In genomic region chr11:104648571-104648970, GRCm38 (mm10) we compare ENCODE assay signal across 8 mouse cellular contexts. TPM values are rescaled to one million over a fixed set of nuclear protein-coding genes. Genes with fewer than 3 reads are reported as not detected.
A peak's percentile ranks its signal among the peaks of the same experiment; 100 is the strongest.
DNase-seq lines count a peak whose midpoint lies in the region; ATAC-seq and TF ChIP-seq lines count a peak whose summit lies in the region.
"Had no signal": no experiment of that assay in that cellular context is flagged by ENCODE, and none has a peak within 500 bp of the region (broad histone marks: within the 10 kb centered on the region; RNA-seq: fewer than 3 reads in every experiment).

No protein-coding gene starts in this region.

- H3K4me3 ChIP-seq in kidney, postnatal 0 days (replicated peaks; ENCODE audit: low read depth, low read length), result no peak overlapping the region
- H3K4me3 ChIP-seq in kidney, embryonic 14.5 days (ENCODE audit: low read length), result no peak overlapping the region
- no peak overlapping the region for H3K4me3 ChIP-seq in G1E (ENCODE audit: low read depth, low read length)
- no peak overlapping the region for H3K4me3 ChIP-seq in cortical plate, adult 2 months (ENCODE audit: insufficient read depth, low read length)
- H3K4me3 ChIP-seq: lung, embryonic 15.5 days had no signal

- no peak for ATAC-seq in kidney, postnatal 0 days (replicated peaks; ENCODE audit: low FRiP score, low read depth)
- ATAC-seq in kidney, embryonic 14.5 days (ENCODE audit: low FRiP score, low TSS enrichment), result no peak
- ATAC-seq in G1E (ENCODE audit: extremely low read depth, insufficient number of reproducible peaks, low FRiP score, poor library complexity, severe bottlenecking), result no peak
- peak; percentile 53 for ATAC-seq in megakaryocyte, adult 5-6 weeks (ENCODE audit: poor library complexity, severe bottlenecking)

- no peaks in the 10 kb centered on the region for H3K36me3 ChIP-seq in kidney, postnatal 0 days (ENCODE audit: insufficient read depth, low read length)
- no peaks in the 10 kb centered on the region for H3K36me3 ChIP-seq in kidney, embryonic 14.5 days (ENCODE audit: control insufficient read depth, insufficient read depth, low read length)
- H3K36me3 ChIP-seq in G1E (replicated peaks), result peaks cover 2% of the 10 kb centered on the region
- H3K36me3 ChIP-seq: lung, embryonic 15.5 days had no signal

- no peak for DNase-seq in kidney, postnatal 0 days (ENCODE audit: low spot score)
- DNase-seq in G1E (ENCODE audit: low spot score), result no peak
- peak; percentile 86 for DNase-seq in thymus, postnatal 4 days
- no peak for DNase-seq in left cerebral cortex, adult 11 months (ENCODE audit: low spot score)

- H3K27me3 ChIP-seq in kidney, postnatal 0 days (ENCODE audit: insufficient read depth, low read length), result no peaks in the 10 kb centered on the region
- H3K27me3 ChIP-seq in kidney, embryonic 14.5 days (ENCODE audit: control insufficient read depth, insufficient read depth, low read length), result no peaks in the 10 kb centered on the region
- H3K27me3 ChIP-seq in G1E (ENCODE audit: insufficient read depth, low read length), result peaks cover 38% of the 10 kb centered on the region
- H3K27me3 ChIP-seq: lung, embryonic 15.5 days had no signal

- no peaks in the 10 kb centered on the region for H3K9me3 ChIP-seq in kidney, postnatal 0 days (replicated peaks; ENCODE audit: low read length)
- H3K9me3 ChIP-seq in kidney, embryonic 14.5 days (ENCODE audit: control insufficient read depth, low read length), result no peaks in the 10 kb centered on the region
- peaks cover 3% of the 10 kb centered on the region; the same call in 1 of the 2 replicates for H3K9me3 ChIP-seq in G1E (replicated peaks)
- H3K9me3 ChIP-seq: lung, embryonic 15.5 days had no signal

- H3K4me1 ChIP-seq in kidney, postnatal 0 days (replicated peaks; ENCODE audit: insufficient read depth, low read length), result no peaks in the 10 kb centered on the region
- no peaks in the 10 kb centered on the region for H3K4me1 ChIP-seq in kidney, embryonic 14.5 days (ENCODE audit: control insufficient read depth, insufficient read depth, low read length)
- peaks cover 26% of the 10 kb centered on the region for H3K4me1 ChIP-seq in G1E (ENCODE audit: insufficient read depth, low read depth, low read length)
- H3K4me1 ChIP-seq in cortical plate, adult 2 months (ENCODE audit: control insufficient read depth, insufficient read depth, low read length), result no peaks in the 10 kb centered on the region

- no peak overlapping the region for H3K27ac ChIP-seq in kidney, postnatal 0 days
- no peak overlapping the region for H3K27ac ChIP-seq in kidney, embryonic 14.5 days (ENCODE audit: low read depth, low read length)
- no peak overlapping the region for H3K27ac ChIP-seq in cortical plate, adult 2 months (ENCODE audit: insufficient read depth, low read length)
- H3K27ac ChIP-seq: lung, embryonic 15.5 days had no signal

- peak; percentile 65 for TF ChIP-seq CTCF in kidney, postnatal 0 days (IDR thresholded peaks at IDR 0.05; ENCODE audit: low read depth)
- TF ChIP-seq CTCF in G1E (IDR thresholded peaks at IDR 0.05; ENCODE audit: low read depth, low read length), result peak; percentile 90
- peak; percentile 33; the same call in 1 of the 2 replicates for TF ChIP-seq CTCF in cortical plate, adult 2 months (IDR thresholded peaks at IDR 0.05; ENCODE audit: extremely low read depth, insufficient read depth, low read length)

- no peak for TF ChIP-seq POLR2A in cortical plate, adult 2 months (IDR thresholded peaks at IDR 0.05; ENCODE audit: extremely low read depth, insufficient read depth, low read length)

- 64% methylated on average over 3 of the region's 3 CpGs for WGBS in kidney, postnatal 0 days
- whole genome bisulfite sequencing in kidney, embryonic 14.5 days, result 60% methylated on average over 3 of the region's 3 CpGs

- H3K4me2 ChIP-seq in kidney, postnatal 0 days (ENCODE audit: low read length), result no peak overlapping the region
- H3K4me2 ChIP-seq in kidney, embryonic 14.5 days (replicated peaks; ENCODE audit: low read depth, low read length), result no peak overlapping the region
- H3K4me2 ChIP-seq: lung, embryonic 15.5 days had no signal

- H3K9ac ChIP-seq in kidney, postnatal 0 days (ENCODE audit: low read depth, low read length), result no peak overlapping the region
- H3K9ac ChIP-seq in kidney, embryonic 14.5 days (ENCODE audit: low read depth, low read length), result no peak overlapping the region
- H3K9ac ChIP-seq: lung, embryonic 15.5 days had no signal

RNA-seq across cellular contexts. Expression of gene Gm11639, which starts 36.9 kb away (rescaled TPM):
- polyA plus RNA-seq in kidney, postnatal 0 days (2015; fragmentation: Nextera tagmentation; extraction: Ambion mirVana), result 0.01 TPM in 2 replicates
- 0.08 TPM in 1 of 2 replicates, not detected in the other for polyA plus RNA-seq in kidney, embryonic 14.5 days (2014; fragmentation: Nextera tagmentation; extraction: Ambion mirVana)
- not detected in 2 replicates for total RNA-seq in G1E (2014; fragmentation: Nextera tagmentation)
- total RNA-seq in G1E (2017), result under 0.01 TPM in 1 of 2 replicates, not detected in the other
- polyA plus RNA-seq in G1E (2012), result not detected in 2 replicates
- 0.09 and 0.17 TPM in 2 replicates for polyA plus RNA-seq in cortical plate, adult 2 months (2012; rRNA removed)
- not detected in 2 replicates for total RNA-seq in megakaryocyte, adult 5-6 weeks (2015)
- not detected in 2 replicates for total RNA-seq in megakaryocyte, adult 5-6 weeks (2017)
- polyA plus RNA-seq: lung, embryonic 15.5 days had no signal

RNA-seq across cellular contexts. Expression of gene Itgb3, which starts 40.8 kb away (rescaled TPM):
- 0.95 and 1.2 TPM in 2 replicates for polyA plus RNA-seq in kidney, postnatal 0 days (2015; fragmentation: Nextera tagmentation; extraction: Ambion mirVana)
- 0.80 and 0.85 TPM in 2 replicates for polyA plus RNA-seq in kidney, embryonic 14.5 days (2014; fragmentation: Nextera tagmentation; extraction: Ambion mirVana)
- total RNA-seq in G1E (2014; fragmentation: Nextera tagmentation) (2.1 and 2.7 TPM in 2 replicates), G1E (2017) (15.6 and 19.2 TPM in 2 replicates)
- polyA plus RNA-seq in G1E (2012), result 0.73 and 0.87 TPM in 2 replicates
- polyA plus RNA-seq in cortical plate, adult 2 months (2012; rRNA removed), result 2.4 and 2.5 TPM in 2 replicates
- total RNA-seq in megakaryocyte, adult 5-6 weeks (2015), result 7.1 and 8.6 TPM in 2 replicates
- total RNA-seq in megakaryocyte, adult 5-6 weeks (2017), result 20.6 and 23.8 TPM in 2 replicates

Comparison
In these comparisons a context has a peak if more than half of its experiments do, and no peak if none do; other contexts are left out.
1. CTCF ChIP-seq: peak in every context shown above with its lines; median percentile 90 in G1E; 65 in kidney, postnatal 0 days; 33 in cortical plate, adult 2 months.